Mouse (Mus musculus) left cerebral cortex, adult 2 months (tissue): ENCODE measurements around the gene Lclat1. TPM values are rescaled to one million over a fixed set of nuclear protein-coding genes. Genes with fewer than 3 reads are reported as not detected.

Experiments used
- DNase-seq, 2 experiments: peaks; one replicate each; pipeline ENCODE4 v3.0.0; 2021 to 2022; ENCODE audit warnings: low spot score in 2 of 2, mixed read lengths in 1 of 2; ENCODE audit errors: extremely low spot score in 1 of 2
- H3K27ac ChIP-seq: fragments of 200-600 bp; 2 replicates; pipeline ENCODE4 v1.8.1; 2022
- H3K4me3 ChIP-seq: fragments of 200-600 bp; 2 replicates; pipeline ENCODE4 v1.8.1; 2022
- CTCF ChIP-seq: fragments of 200-600 bp; IDR thresholded peaks from 2 replicates; pipeline ENCODE4 v1.8.1; 2022; ENCODE audit warnings: antibody characterized with exemption, mild to moderate bottlenecking, moderate library complexity
- intact Hi-C: fragments of 180-260 bp; cut with DNase I; formaldehyde crosslinking; loops from one replicate; pipeline ENCODE4 v1.15.1; 2025
- long read RNA-seq, 2 experiments: library from polyadenylated mRNA; stranded (forward); transcript quantifications; one replicate each; pipeline ENCODE4 v2.0.0; 2021; ENCODE audit warnings: borderline mapping rate in 2 of 2
- total RNA-seq, 2 experiments: library from RNA; stranded (reverse); gene quantifications; 2 replicates each; pipeline ENCODE4 v1.2.3; 2021

Lclat1 gene
- total RNA-seq: 10 to 100 TPM; 38.5 to 40.2 TPM
- long read RNA-seq, experiment 1, full-length matches to known transcripts: 6 of 25 reads
- long read RNA-seq, experiment 1, partial matches to known transcripts: 0 of 25 reads
- long read RNA-seq, experiment 1, other reads (novel, unspliced or antisense): 19 of 25 reads
- long read RNA-seq, experiment 2, full-length matches to known transcripts: 2 of 27 reads
- long read RNA-seq, experiment 2, partial matches to known transcripts: 0 of 27 reads
- long read RNA-seq, experiment 2, other reads (novel, unspliced or antisense): 25 of 27 reads

DNA sequence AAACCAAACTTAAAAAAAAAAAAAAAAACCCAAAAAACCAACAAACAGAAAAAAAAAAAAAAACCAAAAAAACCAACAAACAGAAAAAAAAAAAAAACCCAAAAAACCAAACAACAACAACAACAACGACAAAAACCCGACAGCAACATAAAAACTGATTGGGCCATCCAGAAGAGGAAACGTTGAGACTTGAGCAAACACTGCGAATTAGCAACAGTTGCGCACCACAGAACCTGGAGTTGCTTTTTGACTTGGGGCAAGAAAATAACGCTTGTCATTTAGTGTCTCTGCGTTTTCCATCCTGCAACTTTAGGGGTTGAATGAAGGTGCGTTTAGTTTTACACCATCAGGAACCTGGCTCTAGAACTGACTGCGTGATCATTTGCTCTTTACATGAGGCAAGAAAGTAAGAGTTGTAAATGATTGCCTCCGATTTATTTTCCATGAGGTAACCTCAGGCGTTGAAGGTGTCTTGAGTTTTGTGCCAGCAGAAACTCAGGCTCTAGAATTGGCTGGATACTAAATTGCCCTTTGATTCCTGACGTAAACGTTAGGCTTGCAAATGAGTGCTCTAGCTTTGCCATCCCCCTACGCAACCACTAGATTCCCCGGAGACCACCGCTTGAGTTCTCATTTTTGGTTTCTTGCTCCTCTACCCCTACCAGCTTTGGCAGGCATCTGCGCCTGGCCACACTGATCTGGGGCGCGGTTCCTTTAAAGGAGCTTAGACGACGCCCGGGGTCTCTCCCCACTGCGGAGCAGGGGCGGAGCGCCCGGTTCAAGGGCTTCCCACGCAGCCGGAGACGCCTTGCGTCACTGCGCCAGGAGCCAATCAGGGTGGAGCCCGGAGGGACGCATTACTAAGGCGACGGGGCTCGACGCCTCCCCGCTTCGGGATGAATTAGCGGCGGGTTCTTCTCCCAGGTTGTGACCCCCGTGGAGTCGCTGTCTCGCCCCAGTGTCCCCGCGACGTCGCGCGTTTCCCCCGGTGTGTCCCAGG is at the start of gene Lclat1:
Lclat1 (plus strand) TSS at position 828 of the 1,000 bp plus-strand sequence.
- intact Hi-C loops: loop anchor here (2.0 to 5.0 kb wide), 2 partner anchors 189 to 270 kb away; partner anchors contain the start of genes Lbh and Ypel5
- peak; percentile 96 to 98 for DNase-seq
- peak within 1 kb of the TSS; percentile 86 for H3K4me3 ChIP-seq
- no peak; the same call in 1 of the 2 replicates for TF ChIP-seq CTCF
- H3K27ac ChIP-seq: peak within 1 kb of the TSS; percentile 89

DNA sequence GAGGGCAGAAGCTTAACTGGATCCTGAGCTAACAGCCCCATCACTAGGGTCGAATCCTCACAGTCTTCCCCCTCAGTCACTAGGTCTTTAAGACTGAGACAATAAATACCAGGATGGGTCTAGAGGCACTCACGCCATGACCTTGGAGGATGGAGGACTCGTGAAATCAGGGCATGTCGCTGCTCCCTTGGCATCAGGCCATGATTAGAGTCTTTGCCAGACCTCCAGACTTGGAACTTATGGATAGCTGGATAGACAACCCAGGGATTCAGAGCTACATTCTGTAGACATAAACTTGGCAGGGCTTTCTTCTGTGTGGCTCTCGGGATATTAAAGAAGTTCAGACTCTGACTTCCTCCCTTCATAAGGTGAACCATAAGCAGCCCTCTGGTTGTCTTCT is 49.5 kb upstream of the Lclat1 start:
- no peak for TF ChIP-seq CTCF
- DNase-seq: no peak
- intact Hi-C loops: no loop called here

DNA sequence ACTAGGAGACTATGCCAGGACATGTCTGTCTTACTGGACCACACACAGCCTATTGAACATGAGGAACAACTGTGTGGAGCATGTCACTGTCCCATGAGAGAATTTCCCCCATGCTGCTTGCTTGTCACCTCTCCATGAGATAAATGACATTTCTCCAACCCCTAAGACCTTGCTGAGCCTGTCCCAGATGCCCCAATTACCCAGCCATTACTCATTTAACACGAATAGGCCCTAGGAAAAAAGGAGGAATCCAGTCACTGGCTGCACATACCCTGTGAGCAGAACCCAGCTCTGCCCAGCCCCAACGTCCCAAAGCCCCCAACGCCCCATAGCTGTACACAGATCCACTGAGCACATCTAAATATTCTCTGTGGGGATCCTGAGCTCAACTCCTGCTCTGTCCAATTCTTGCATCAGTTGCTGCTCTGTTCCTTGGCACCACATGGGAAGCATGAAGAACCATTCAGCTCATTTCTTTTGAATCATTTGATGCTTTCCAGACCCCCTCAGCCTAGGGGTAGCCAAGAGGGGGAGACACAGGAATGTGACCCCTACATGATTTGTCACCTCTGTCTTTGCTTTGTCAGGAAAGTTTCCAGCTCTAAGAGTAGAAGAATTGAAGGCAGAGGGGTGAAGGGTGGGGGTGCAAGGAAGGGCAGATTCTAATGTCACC is 47.4 kb upstream of the Lclat1 start:
- no peak overlapping the region for H3K4me3 ChIP-seq
- no peak overlapping the region for H3K27ac ChIP-seq
- DNase-seq: no peak
- intact Hi-C loops: no loop called here
- TF ChIP-seq CTCF: no peak

More for the DNA sequence above, 49.5 kb upstream of the Lclat1 start:
- H3K4me3 ChIP-seq: no peak overlapping the region
- no peak overlapping the region for H3K27ac ChIP-seq

DNA sequence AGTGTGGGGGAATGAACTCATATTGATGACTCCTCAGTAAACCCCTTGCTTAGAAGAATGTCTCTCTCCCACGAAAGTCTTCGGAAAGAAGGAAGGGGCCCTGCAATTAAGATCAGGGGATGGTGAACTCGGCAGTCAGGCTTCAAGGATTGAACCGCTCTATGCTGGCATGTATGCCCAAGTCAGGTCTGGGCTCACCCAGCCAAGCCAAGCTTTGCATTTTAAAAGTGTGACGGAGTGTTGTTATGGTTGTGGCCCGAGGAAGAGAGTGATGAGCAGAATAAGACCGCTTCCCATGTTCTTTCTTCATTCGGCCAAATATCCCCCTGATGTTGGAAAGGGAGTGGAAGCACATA is 46.9 kb upstream of the Lclat1 start:
- no peak for TF ChIP-seq CTCF
- no peak overlapping the region for H3K27ac ChIP-seq
- intact Hi-C loops: no loop called here
- DNase-seq: no peak
- no peak overlapping the region for H3K4me3 ChIP-seq

DNA sequence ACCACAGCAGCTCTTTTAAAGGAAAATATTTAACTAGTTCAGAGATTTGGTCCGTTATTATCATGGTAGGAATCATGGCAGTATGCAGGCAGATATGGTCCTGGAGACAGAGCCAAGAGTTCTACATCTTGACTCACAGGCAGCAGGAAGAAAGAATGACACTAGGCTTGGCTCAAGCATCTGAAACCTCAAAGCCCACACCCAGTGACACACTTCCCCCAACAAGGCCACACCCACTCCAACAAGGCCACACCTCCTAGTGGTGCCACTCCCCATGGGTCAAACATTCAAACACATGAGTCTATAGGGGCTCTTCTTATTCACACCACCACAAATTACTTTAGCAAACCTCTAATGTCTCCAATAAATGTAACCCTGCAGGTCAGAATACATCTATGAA is 45.1 kb upstream of the Lclat1 start:
- no peak for DNase-seq
- no peak overlapping the region for H3K27ac ChIP-seq
- intact Hi-C loops: no loop called here
- no peak overlapping the region for H3K4me3 ChIP-seq
- TF ChIP-seq CTCF: no peak

DNA sequence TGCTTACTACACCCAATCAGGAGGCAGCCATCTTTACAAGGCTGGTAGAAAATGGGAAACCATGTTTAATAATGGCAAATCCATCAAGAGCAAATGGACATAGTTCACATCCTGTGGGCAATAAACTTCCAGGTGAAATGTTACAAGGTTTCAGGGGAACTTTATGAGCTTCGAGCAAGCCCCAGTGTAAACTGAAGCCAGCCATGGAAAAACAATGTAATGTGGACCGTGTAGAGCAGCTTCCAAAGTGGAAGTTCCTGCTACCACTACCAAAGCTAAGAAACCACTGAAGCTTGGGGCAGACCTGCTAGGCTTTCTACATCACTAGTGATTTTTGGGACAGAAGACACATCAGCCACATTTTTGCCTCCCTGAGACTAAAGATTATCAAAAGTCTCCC is 44.5 kb upstream of the Lclat1 start:
- TF ChIP-seq CTCF: no peak
- intact Hi-C loops: no loop called here
- no peak overlapping the region for H3K27ac ChIP-seq

DNA sequence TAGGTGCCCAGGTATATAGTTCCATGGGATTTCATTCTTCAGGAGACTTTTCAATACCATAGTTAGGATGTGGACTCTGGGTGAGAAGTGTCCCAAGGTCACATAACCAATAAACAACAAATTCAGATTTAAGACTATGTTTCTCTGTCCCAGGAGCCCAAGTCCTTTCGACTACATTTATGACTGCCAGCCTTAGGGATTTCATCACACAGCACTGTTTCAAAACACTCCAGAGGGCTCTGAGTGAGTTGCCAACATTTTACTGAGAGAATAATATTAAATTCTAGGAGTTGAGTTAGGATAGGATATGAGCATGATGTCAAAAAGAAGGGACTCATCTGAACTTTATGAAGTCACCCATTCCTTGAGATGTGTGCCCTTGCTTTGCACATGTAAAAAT is 44.0 kb upstream of the Lclat1 start:
- Histone ChIP-seq H3K4me3 (no peak overlapping the region), H3K27ac (no peak overlapping the region)
- DNase-seq: no peak
- no peak for TF ChIP-seq CTCF
- intact Hi-C loops: no loop called here

More for the DNA sequence above, 44.5 kb upstream of the Lclat1 start:
- DNase-seq: no peak
- H3K4me3 ChIP-seq: no peak overlapping the region

DNA sequence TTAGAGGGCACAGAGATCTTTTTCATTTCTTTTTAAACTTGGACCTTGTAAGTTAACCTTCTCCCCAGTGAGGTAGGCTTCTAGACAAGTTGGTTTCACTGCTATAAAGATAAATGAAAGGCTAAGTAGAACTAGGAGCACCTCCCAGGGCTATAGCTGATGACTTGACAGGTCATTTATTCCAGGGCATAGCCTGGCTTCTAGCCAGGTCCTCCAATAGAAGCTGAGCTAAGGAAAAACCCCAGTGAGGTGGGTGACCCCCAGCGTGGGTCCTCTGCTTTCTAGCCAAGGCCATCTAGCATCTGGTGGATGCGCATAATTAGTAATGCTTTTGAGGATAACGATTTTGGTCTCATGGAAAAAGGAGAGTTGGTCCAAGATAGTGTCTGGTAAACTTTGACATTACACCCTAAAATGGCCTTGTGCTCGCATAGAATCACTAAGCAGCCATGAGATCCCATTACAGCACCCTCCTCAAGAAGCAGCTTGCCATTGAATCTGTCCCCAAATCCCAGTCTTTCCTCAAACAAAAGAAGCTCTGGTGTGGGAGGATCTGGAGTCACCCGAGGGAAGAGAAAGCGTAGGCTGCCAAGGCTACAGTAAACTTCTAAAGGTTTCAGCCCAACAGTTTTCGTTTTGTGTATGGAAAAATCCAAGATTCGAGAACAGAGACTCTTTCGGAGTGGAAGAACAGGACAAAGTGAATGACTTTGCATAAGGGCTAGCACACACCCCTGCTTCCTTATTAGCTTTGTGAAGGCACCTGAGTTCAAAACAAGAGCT is 41.2 kb upstream of the Lclat1 start:
- H3K4me3 ChIP-seq: no peak overlapping the region
- no peak for DNase-seq
- no peak for TF ChIP-seq CTCF
- intact Hi-C loops: no loop called here
- no peak overlapping the region for H3K27ac ChIP-seq

DNA sequence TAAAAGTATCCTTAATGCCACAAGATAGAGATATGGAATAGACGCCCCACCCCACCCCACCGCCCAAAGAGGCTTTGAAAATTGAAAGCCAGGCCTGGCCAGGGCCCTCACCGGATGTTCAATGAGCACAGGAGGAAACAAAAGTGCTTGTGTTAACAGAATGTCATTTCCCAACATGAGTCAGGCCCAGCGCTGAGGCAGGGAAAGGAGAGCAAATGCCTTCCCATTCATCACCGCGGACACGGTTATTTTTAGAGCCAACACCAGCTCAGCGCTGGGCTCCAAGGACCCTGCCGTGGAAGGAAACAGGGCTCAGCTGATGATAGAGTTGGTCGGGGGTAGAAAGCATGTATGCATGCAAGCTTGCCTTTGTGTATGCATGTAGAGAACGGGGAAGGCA is 40.4 kb upstream of the Lclat1 start:
- DNase-seq: peak in 1 of 2 experiments; percentile 17
- intact Hi-C loops: no loop called here
- no peak for TF ChIP-seq CTCF
- Histone ChIP-seq H3K4me3 (no peak overlapping the region), H3K27ac (no peak overlapping the region)

DNA sequence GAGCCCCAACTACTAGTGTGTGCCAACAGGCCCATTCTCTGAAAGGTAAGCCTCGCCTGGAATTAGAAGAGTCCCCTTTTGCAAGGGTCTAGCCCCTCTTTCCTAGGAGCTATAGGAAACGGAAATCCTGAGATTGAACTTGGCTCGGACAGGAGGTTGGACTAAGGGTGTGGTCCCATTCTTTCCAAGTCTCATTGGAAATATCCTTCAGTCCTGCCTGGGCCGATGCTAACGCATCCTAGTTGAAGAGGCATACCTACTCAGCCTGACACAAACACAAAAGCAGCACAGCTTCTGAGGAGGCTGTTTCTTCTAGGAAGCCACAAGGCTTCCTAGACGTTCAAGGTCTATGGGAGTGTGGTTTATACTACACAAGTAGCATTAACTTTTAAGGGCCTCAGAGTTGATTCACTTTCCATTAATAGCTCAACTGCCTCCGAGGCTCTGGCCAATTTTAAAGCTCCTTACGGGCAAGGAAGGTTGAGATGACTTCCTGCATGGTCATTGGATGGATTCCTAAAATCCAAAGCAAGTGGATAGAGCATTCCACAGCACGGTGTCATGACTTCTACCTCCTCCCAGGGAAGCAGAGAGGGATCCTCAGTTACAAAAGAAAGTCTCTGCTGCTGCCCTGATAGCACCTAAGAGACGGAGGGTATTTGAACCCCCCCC is 39.3 kb upstream of the Lclat1 start:
- intact Hi-C loops: no loop called here
- H3K4me3 ChIP-seq: no peak overlapping the region
- no peak overlapping the region for H3K27ac ChIP-seq
- no peak for DNase-seq
- TF ChIP-seq CTCF: no peak

DNA sequence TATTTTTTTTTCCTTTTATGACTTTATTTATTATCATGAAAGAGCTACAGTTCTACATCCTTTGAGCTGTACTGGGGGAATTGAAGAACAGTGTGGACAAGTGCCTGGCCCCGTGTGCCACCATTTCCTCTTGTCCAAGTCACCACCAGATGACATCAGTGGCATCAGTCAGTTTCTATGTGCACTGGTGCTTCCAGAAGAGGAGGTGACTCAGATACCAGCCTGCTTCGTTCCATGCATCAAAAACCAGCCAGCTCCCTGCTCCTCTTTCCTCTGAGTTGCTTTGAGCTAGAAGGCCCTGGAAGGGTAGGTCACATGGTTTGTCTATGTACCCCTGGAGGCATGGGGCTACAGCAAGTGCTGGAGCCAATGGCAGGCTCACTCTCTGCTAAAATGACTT is 37.3 kb upstream of the Lclat1 start:
- Histone ChIP-seq H3K27ac (no peak overlapping the region), H3K4me3 (no peak overlapping the region)
- intact Hi-C loops: no loop called here
- no peak for DNase-seq
- TF ChIP-seq CTCF: no peak
